29 mouse cellular contexts compared by ENCODE assay signal in the genomic region with DNA sequence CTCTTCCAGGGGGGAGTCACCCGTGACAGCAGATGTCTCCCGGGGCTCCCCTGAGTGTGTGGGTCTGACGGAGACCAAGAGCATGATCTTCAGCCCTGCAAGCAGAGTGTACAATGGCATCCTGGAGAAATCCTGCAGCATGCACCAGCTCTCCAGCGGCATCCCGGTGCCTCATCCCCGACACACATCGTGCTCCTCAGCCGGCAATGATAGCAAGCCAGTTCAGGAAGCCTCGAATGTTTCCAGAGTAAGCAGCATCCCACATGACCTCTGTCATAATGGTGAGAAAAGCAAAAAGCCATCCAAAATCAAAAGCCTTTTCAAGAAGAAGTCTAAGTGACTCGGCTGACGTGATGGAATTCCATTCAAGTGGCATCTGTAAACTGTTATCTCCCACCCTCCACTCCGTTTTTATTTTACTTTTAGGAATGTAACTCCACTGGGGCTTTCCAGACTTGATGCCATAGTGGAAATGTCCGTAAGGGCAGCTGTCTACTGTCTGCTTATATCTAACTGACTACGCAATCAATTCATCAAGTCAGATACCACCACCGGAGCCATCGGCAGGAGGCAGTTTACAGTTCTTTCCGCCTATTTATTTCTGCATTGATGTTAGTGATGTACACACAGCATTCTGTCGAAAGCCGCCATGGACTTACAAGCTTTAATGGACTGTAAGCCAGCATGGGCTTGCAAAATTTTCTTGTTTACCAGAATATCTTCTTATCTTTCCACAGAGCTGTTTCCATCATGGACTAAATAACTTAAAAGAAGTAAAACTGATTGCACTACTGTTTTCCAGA.
A peak's percentile ranks its signal among the peaks of the same experiment; 100 is the strongest.
DNase-seq lines count a peak whose midpoint lies in the region; ATAC-seq and TF ChIP-seq lines count a peak whose summit lies in the region.
"Had no signal": no experiment of that assay in that cellular context is flagged by ENCODE, and none has a peak within 500 bp of the region (broad histone marks: within the 10 kb centered on the region; RNA-seq: fewer than 3 reads in every experiment).

No protein-coding gene starts in this region.

- no peak overlapping the region for H3K4me2 ChIP-seq in lung, embryonic 14.5 days
- H3K4me2 ChIP-seq in lung, embryonic 16.5 days (ENCODE audit: low read depth, low read length): no peak overlapping the region
- H3K4me2 ChIP-seq: embryonic facial prominence, embryonic 13.5 days; embryonic facial prominence, embryonic 15.5 days; forebrain, embryonic 12.5 days had no signal

- H3K9ac ChIP-seq in lung, embryonic 14.5 days: no peak overlapping the region
- no peak overlapping the region for H3K9ac ChIP-seq in lung, embryonic 16.5 days (ENCODE audit: low read length)
- H3K9ac ChIP-seq: embryonic facial prominence, embryonic 13.5 days; embryonic facial prominence, embryonic 15.5 days; forebrain, embryonic 12.5 days had no signal

- DNase-seq in lung, embryonic 14.5 days: peak; percentile 76
- no peak for DNase-seq in lung, adult 2 months
- DNase-seq in lung, postnatal 14 days: no peak
- peak; percentile 13 for DNase-seq in lung, postnatal 25 days (ENCODE audit: low spot score)
- DNase-seq in lung, postnatal 4 days: peak; percentile 11 to 43
- DNase-seq in cerebellum, adult 9-11 months: no peak
- no peak for DNase-seq in ovary, postnatal 10 days (ENCODE audit: low spot score)
- DNase-seq: adrenal gland, adult 8-10 months; adrenal gland, postnatal 14 days; adrenal gland, postnatal 36 days; B cell, adult 2 months; cerebellum, adult 11-12 months; cerebellum, adult 2 months; cerebellum, adult 9-10 months; cerebellum, postnatal 14 days; cerebellum, postnatal 36 days; embryo, embryonic 11 days had no signal

- no peaks in the 10 kb centered on the region for H3K27me3 ChIP-seq in lung, embryonic 14.5 days (ENCODE audit: insufficient read depth, low read length)
- no peaks in the 10 kb centered on the region for H3K27me3 ChIP-seq in lung, embryonic 16.5 days (ENCODE audit: control insufficient read depth, insufficient read depth, low read depth, low read length)
- H3K27me3 ChIP-seq: CH12.LX; embryonic facial prominence, embryonic 13.5 days; embryonic facial prominence, embryonic 15.5 days; forebrain, embryonic 12.5 days; Patski had no signal

- no peak for TF ChIP-seq POLR2A in lung, adult 2 months (IDR thresholded peaks at IDR 0.05; ENCODE audit: borderline replicate concordance, extremely low read depth, low read depth, low read length)

- 42% methylated on average over 19 of the region's 19 CpGs for WGBS in lung, embryonic 14.5 days
- WGBS in lung, adult 2 months: 61% methylated on average over 19 of the region's 19 CpGs
- 51% methylated on average over 19 of the region's 19 CpGs for WGBS in lung, embryonic 16.5 days

- peak; percentile 81 for ATAC-seq in lung, embryonic 14.5 days (ENCODE audit: insufficient read depth)
- peak; percentile 75 for ATAC-seq in lung, embryonic 16.5 days (ENCODE audit: low read depth)
- ATAC-seq: activated CD4-positive, CD25-positive, alpha-beta regulatory T cell, adult 4 months; CD4-positive, CD25-positive, alpha-beta regulatory T cell, adult 4 months; forebrain, embryonic 14.5 days; Patski had no signal

- H3K9me3 ChIP-seq in lung, embryonic 14.5 days (ENCODE audit: low read depth, low read length): no peaks in the 10 kb centered on the region
- no peaks in the 10 kb centered on the region for H3K9me3 ChIP-seq in lung, embryonic 16.5 days (ENCODE audit: control insufficient read depth, low read length)
- H3K9me3 ChIP-seq: embryonic facial prominence, embryonic 13.5 days; embryonic facial prominence, embryonic 15.5 days; forebrain, embryonic 10.5 days; forebrain, embryonic 12.5 days; G1E had no signal

- H3K27ac ChIP-seq in lung, embryonic 14.5 days (ENCODE audit: low read depth): no peak overlapping the region
- H3K27ac ChIP-seq in lung, embryonic 16.5 days (ENCODE audit: low read length): no peak overlapping the region
- H3K27ac ChIP-seq: embryonic facial prominence, embryonic 13.5 days; embryonic facial prominence, embryonic 15.5 days; forebrain, embryonic 10.5 days; forebrain, embryonic 12.5 days had no signal

- no peak overlapping the region for H3K4me3 ChIP-seq in lung, embryonic 14.5 days (ENCODE audit: low read depth, low read length)
- no peak overlapping the region for H3K4me3 ChIP-seq in lung, adult 2 months (replicated peaks; ENCODE audit: extremely low read depth, low read depth, low read length)
- H3K4me3 ChIP-seq in lung, embryonic 16.5 days (ENCODE audit: low read length): no peak overlapping the region
- H3K4me3 ChIP-seq: embryonic facial prominence, embryonic 13.5 days; embryonic facial prominence, embryonic 15.5 days; erythroblast, embryonic 14.5 days; forebrain, embryonic 10.5 days; forebrain, embryonic 12.5 days had no signal

- TF ChIP-seq CTCF in lung, embryonic 14.5 days (IDR thresholded peaks at IDR 0.05; ENCODE audit: low read depth): no peak
- TF ChIP-seq CTCF in lung, adult 2 months (IDR thresholded peaks at IDR 0.05; ENCODE audit: insufficient read depth, low read length): no peak

- H3K36me3 ChIP-seq in lung, embryonic 14.5 days (ENCODE audit: insufficient read depth): peaks cover 18% of the 10 kb centered on the region; the same call in 1 of the 2 replicates
- H3K36me3 ChIP-seq in lung, embryonic 16.5 days (ENCODE audit: control insufficient read depth, insufficient read depth, low read length): no peaks in the 10 kb centered on the region; the same call in 1 of the 2 replicates

- no peaks in the 10 kb centered on the region for H3K4me1 ChIP-seq in lung, embryonic 14.5 days (ENCODE audit: insufficient read depth)
- H3K4me1 ChIP-seq in lung, adult 2 months (ENCODE audit: control insufficient read depth, insufficient read depth, low read length): no peaks in the 10 kb centered on the region
- peaks cover 3% of the 10 kb centered on the region; the same call in 1 of the 2 replicates for H3K4me1 ChIP-seq in lung, embryonic 16.5 days (replicated peaks; ENCODE audit: control insufficient read depth, insufficient read depth, low read length)
- H3K4me1 ChIP-seq: embryonic facial prominence, embryonic 13.5 days; embryonic facial prominence, embryonic 15.5 days; forebrain, embryonic 10.5 days had no signal

Comparison
In these comparisons a context has a peak if more than half of its experiments do, and no peak if none do; other contexts are left out.
1. DNase-seq: peak in lung, embryonic 14.5 days (single experiment), lung, postnatal 25 days (single experiment) and lung, postnatal 4 days (2 of 2); none in lung, adult 2 months (single experiment), lung, postnatal 14 days (single experiment), cerebellum, adult 9-11 months (single experiment) and ovary, postnatal 10 days (single experiment).